Mouse (Mus musculus) thymus, postnatal 4 days (tissue): Measurements from ENCODE around the gene Megf11.
"Not testable (repeated sequence)": the region's sequence is repeated elsewhere in the genome, so short reads cannot be mapped to it uniquely, and the experiment has no call there.

Source experiments
- DNase-seq: peaks from one replicate; pipeline ENCODE4 v3.0.0; 2021

Megf11 gene

DNA sequence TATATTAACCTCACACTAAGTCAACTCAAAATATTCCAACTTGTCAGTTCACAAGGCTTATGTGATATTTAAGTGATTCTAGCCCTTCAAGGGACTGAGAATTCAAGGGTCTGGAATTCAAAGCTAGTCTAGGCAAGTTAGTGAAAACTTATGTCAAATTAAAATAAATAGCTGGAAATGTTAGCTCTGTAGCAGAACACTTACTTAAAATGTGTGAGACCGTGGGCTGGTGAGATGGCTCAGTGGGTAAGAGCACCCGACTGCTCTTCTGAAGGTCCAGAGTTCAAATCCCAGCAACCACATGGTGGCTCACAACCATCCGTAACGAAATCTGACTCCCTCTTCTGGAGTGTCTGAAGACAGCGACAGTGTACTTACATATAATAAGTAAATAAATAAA is 324.9 kb downstream of the Megf11 start:
- not testable (repeated sequence) for DNase-seq

DNA sequence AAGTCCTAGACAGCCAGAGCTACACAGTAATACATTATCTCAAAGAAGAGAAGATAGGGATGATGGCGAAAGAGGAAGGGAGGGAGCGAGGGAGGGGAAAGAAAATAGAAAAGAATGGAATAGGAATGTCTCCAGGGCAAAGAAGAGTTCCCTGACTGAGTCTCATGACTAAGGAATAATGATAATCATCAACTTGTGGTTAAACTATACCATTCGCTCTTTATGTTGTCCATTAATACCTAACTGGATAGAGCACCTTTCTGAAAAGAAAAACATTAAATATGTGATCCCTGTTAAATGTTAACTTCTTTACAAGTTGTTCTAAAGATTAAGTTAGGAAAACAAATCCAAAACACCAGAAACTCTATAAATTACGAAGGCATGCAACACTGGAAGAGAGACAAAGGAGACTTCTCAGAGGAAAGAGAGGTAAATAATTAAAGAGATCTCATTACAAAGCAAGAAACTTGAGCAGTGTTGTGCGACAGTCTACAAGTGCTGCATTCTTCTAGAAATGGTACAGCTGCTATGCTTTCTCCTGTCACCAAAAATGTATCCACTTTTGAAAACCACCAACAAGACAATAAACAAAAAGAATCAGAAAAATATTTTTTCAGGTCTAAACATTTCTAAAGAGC is 334.2 kb downstream of the Megf11 start:
- no peak for DNase-seq

DNA sequence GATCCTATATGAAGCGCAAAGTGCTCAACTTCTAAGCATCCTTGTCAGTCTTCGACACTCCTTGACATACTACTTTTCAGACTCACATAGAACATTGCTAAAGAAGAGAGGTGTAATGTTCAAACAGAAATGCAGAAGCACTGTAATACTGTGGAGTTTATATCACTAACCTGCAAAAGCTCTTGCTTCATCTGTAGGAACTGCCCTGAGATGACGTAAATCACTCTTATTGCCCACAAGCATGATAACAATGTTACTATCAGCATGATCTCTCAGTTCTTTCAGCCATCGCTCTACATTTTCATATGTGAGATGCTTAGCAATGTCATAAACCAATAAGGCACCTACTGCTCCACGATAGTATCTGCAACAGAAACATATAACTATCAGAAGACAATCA is 341.0 kb downstream of the Megf11 start:
- DNase-seq, result no peak

DNA sequence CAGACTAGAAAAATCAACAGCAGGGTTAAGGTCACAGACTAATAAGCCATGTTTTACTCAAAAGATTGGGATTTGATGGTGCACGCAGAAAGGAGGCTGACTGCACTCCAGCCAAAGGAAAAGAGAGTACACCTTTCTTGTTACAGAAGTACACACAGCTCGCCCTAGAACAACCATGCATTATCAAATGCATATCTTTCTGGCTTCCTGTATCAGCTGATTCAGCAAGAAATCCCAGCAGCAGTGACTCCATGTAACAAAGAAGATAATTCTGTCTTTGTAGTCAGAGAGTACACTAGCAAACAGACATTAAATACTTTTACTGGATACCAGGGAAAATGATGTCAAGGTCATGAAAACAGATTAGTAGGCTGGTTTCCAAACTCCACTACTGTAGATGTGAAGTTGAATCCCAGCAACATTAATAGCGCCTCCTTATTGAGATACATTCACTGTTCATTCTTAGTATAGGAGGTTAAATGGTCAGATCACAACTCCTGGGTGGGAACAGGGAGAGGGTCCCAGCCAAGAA is 345.7 kb downstream of the Megf11 start:
- no peak for DNase-seq

DNA sequence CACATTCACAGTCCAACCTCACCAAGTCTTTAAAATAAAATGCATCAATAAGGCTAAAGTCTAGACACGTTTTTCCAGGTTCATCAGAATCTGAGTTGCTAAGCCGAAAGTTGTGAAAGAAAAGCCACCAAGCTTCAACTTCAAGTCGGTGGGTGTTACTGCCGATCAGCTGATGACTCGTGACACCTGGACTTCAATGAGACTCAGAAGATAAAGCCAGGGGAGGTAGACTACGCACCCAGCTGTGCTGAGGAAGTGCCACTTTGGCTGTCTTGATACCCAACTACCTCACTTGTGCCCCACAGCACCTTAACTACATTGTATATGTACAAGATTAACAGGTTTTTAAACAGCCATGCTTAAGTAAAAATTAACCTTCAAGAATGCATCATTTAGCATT is 348.7 kb downstream of the Megf11 start:
- peak; percentile 36 for DNase-seq

DNA sequence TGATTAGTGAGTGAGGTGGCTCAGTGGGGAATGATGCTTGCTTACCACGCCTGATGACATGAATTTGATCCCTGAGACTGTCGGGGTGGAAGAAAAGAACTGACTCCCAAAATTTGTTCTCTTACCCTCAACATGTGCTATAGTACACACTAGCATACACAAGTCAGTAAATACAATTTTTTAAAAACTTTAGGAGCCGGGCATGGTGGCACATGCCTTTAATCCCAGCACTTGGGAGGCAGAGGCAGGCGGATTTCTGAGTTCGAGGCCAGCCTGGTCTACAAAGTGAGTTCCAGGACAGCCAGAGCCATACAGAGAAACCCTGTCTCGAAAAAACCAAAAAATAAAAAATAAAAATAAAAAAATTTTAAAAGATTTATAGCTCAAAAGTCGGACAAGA is 349.6 kb downstream of the Megf11 start:
- DNase-seq, result not testable (repeated sequence)

DNA sequence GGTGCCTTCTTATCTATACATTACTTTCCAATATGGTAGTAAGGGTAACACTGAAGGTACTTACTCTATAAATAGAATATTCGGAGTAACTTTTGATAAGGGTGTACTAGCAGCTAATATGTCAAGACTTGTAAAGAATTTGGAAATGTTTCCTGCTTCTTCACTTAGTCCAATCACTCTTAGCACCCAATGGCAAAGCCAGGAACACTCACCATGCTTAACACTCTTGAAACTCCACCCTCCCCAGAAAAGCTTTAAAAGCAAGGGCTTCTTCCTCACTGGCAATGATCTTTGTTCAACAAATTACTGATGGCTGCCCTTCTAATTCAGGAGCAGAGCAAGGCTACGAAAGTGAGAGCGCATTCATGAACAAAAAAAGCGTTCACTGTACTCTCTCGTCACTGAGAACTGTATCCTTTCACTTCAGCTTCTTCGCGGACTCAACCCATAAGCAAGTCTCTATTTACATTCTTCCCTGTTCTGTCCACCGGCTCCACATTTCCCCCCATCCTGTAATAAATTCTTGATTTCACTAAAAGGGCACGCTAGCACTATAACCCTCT is 350.7 kb downstream of the Megf11 start:
- no peak for DNase-seq

DNA sequence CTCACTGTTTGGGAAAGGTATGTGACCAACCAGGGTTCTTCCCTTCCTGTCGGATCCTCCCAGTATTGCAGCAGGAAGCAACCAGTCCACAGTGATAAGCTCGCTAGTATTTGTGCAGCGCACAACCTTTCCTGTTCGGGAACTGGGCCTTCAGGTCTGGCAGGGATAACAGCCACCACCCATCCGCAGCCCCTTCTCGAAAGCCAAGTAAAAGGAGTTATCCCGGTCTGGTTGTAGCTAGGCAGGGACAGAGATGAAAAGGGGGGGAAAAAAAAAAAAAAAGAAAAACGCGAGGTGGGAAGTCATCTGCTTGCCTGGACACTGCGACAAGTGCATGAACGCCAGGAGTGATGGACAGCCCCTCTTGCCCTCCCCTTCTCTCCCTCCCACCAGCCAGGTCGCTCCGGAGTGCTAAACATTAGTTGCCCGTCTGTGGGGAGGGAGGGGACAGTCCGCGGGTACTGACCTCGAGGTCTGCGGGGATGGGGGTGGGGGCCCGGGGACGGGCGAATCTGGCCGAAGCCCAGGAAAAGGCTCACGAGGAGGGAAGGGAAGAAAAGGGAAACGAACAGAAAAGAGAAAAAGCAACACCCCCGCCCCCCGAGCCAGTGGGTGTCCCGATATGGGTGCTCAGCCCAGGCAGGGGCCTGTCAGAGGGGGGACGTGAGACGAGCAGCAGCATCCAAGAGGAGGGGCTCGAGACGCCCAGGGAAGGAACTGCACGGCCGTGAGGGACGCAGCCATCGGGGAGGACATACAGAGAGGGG is 351.4 kb downstream of the Megf11 start:
- peak; percentile 51 for DNase-seq

DNA sequence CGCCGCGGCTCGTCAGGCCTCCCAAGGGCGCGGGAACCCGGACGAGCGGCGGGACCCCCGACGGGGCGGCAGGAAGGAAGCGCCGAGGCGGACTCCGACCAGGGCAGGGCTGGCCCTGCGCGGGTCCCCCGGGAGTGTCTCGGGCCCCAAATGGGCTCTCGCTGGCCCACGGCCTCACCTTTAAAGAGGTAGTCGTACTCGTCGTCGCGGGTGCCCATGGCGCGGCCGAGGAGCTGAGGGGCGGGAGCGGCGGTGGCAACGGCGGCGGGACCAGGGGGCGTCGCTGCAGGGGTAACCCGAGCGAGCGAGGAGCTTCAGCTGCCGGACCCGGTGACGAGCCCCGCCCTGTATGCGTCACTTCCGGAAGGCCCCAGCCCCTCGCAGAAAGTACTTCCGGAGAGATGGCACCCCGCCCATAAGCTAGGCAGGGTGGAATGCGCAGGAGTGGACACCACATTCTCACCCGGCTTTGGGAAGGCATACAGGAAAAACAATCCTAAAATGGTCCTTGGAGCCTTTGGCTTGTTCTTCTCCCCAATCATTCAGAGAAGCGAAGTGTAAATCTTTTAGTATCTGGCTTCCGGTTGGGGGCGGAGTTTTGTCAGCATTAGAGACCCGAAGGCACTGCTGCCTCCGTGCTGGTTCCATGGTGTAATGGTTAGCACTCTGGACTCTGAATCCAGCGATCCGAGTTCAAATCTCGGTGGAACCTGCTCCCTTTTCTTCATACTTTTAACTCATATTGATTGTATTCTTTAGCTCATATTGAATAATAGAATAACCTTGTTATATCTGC is 352.2 kb downstream of the Megf11 start, which contains the start of gene Rab11a:
TSS of gene Rab11a (minus strand) at position 353 of the 796 bp plus-strand sequence.
- DNase-seq, result peak; percentile 99

DNA sequence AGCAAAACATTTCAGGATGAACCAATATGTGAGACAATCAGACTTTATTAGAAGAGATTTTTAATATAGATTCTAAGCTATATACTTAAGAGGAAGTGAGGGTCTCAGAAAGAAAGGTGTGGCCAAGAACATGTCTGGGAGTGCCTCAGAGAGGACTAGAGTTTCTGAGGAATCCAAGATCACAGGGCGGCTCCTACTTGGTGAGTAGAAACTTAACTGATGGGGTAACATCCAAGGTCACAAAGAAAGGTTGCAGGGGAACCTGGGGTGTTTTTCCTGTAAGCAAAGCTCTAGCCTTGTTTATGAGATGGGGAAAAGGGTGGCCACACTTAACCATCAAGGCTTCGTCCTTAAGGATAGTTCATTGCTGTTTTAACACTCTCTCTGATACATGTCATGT is 353.6 kb downstream of the Megf11 start:
- DNase-seq, result no peak

DNA sequence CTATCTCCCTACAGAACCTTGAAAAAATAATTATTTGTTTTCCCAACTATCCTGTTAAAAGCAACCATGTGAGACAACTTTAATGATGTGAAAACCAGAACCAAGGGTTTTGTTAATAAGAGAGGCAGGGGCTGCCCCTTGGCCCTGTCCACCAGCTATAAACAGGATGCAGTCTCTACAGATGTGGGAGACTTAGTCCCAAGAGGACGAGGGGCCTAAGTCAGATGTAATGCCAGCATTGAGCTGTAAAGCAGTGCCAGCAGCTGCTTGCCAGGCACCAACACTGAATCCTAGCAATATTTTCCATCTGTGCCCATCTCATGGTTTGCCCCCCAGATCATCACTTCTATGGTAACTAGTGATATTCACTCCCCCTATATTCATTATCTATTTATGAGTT is 357.0 kb downstream of the Megf11 start:
- DNase-seq, result no peak

DNA sequence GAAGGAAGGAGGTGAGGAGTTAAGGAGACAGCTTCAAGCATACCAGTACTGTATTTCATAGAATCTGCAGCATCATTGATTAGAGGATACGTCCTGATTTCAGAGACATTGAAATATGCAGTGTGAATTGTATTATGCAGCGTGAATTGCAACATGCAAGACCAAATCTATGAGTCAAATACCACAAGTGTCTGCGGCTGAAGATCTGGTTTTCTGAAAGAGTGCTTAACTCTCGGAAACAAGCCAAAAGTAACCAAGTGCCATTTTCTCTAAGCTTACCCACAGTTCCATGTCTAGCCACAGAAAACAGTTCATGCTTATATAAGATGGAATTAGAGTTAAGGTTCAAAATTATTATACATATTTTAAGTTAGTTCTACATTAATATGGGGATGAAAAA is 362.3 kb downstream of the Megf11 start:
- no peak for DNase-seq

DNA sequence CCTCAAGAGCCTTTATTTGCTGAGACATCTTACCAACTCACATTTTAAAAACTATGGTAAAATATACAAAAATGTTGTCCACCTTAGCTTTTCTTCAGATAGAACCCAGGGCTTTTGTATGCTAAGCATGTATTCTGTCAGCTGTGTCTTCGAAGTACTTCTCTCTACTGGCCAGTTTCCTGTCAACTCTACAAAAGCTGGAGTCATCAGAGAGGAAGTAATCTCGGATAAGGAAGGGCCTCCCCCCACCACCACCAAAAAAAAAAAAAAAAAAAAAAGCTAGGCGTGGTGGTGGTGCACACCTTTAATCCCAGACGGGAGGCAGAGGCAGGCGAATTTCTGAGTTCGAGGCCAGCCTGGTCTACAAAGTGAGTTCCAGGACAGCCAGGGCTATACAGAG is 363.9 kb downstream of the Megf11 start:
- no peak for DNase-seq

DNA sequence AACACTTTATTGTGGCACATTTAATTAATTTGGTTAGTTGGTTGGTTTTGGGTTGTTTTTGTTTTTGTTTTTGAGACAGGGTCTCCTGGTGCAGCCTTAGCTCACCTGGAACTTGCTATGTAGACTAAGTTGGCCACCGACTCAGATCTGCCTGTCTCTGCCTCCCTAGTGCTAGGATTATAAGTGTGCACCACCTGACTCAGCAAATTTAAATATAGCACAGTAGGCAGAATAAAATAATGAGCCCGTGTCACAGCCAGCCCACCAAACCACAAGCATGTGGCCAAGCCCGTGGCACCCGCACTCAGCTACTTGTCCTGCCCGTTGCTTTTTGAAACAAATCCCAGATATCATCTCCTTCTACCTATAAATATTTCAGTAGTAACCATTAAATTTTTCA is 367.1 kb downstream of the Megf11 start:
- no peak for DNase-seq

DNA sequence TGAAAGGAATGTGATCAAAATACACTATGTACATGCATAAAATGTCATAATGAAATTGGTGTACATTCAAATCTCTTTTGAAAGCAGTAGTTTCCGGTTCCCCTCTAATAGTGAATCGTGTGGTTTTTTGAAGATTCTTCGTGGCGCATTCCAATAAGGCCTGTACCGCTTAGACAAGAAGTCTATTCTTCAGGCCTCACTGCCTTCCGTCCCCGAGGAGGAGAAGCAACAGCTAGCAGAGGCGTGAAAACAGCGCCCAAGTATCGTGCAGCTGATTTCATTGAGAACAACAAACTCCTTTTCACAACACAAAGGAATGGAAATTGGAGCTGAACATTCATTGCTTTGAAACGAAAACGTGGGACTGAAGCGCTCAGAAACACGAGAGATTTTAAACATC is 372.6 kb downstream of the Megf11 start:
- DNase-seq, result no peak
